In the genomic region with DNA sequence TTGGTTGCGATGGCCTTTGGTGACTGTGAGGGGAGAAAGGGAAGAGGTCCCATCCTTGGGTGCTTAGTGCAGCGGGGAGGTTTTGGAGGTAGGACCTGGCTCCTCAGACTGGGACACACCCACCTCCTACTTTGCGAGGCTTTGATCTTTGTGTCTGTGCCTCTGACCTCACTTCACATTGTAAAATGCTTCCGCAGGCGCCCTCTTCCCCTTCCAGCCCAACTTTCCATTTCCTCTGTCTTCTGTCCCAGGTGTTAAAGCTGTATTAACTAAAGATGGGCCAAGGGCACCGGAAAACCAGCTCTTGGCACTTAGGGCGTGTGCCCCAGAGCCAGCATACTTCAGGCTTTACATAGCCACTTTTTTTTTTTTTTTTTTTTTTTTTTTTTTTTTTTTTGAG, we compare ENCODE assay signal across 10 mouse cellular contexts.
DNase-seq lines count a peak whose midpoint lies in the region; ATAC-seq and TF ChIP-seq lines count a peak whose summit lies in the region.
"Had no signal": no experiment of that assay in that cellular context is flagged by ENCODE, and none has a peak within 500 bp of the region (broad histone marks: within the 10 kb centered on the region; RNA-seq: fewer than 3 reads in every experiment).

No protein-coding gene starts in this region.

- H3K9me3 ChIP-seq in CH12.LX (replicated peaks; ENCODE audit: low read length): no peaks in the 10 kb centered on the region
- H3K9me3 ChIP-seq in embryonic facial prominence, embryonic 10.5 days: no peaks in the 10 kb centered on the region

- ATAC-seq in inflammation-experienced regulatory T-cells, adult 6 months: peak; percentile 96

- H3K27ac ChIP-seq in CH12.LX (ENCODE audit: insufficient read depth, low read depth): no peak overlapping the region
- H3K27ac ChIP-seq in embryonic facial prominence, embryonic 10.5 days (replicated peaks): no peak overlapping the region

- in situ Hi-C loops in CH12.LX (cut with MboI; ENCODE audit: low pct_ligation_motif_present, low pct_unique_long_range_greater_than_20kb, low sequenced_read_pairs): no loop called here

- dilution Hi-C loops in CH12.LX (cut with MboI; ENCODE audit: extremely low pct_ligation_motif_present, extremely low pct_unique_long_range_greater_than_20kb, low sequenced_read_pairs): no loop called here

- peaks cover 4 to 6% of the 10 kb centered on the region in 2 experiments; a peak in 3 of 4 replicates for H3K4me1 ChIP-seq in CH12.LX (ENCODE audit: control insufficient read depth in 1 of 2, insufficient read depth in 2 of 2)
- H3K4me1 ChIP-seq in embryonic facial prominence, embryonic 10.5 days: peaks cover 36% of the 10 kb centered on the region

- TF ChIP-seq EP300 in CH12.LX (IDR thresholded peaks at IDR 0.05; ENCODE audit: low read length): no peak

- no peak overlapping the region for H3K4me3 ChIP-seq in CH12.LX (replicated peaks in 1 of 3; ENCODE audit: low read depth in 2 of 3, low read length in 2 of 3, poor library complexity in 1 of 3)
- H3K4me3 ChIP-seq in embryonic facial prominence, embryonic 10.5 days: no peak overlapping the region

- no peak for TF ChIP-seq CTCF in CH12.LX (conservative IDR thresholded peaks at IDR 0.05 in 1 of 2, IDR thresholded peaks at IDR 0.05 in 1 of 2; ENCODE audit: low read depth in 2 of 2, low read length in 2 of 2)

- H3K4me2 ChIP-seq in CH12.LX (ENCODE audit: insufficient read depth, low read depth, poor library complexity, severe bottlenecking): peak overlapping the region; percentile 17

- H3K79me2 ChIP-seq in CH12.LX (replicated peaks; ENCODE audit: control insufficient read depth, extremely low read depth, insufficient read depth, poor library complexity, severe bottlenecking): no peaks in the 10 kb centered on the region

- no peak overlapping the region for H3K9ac ChIP-seq in CH12.LX (ENCODE audit: insufficient read depth, low read depth)

- WGBS in embryonic facial prominence, embryonic 10.5 days: 54% methylated on average over 7 of the region's 7 CpGs

- H3K36me3 ChIP-seq in CH12.LX (replicated peaks in 1 of 2; ENCODE audit: control insufficient read depth in 1 of 2, insufficient read depth in 1 of 2, low read length in 1 of 2): no peaks in the 10 kb centered on the region
- H3K36me3 ChIP-seq in embryonic facial prominence, embryonic 10.5 days (replicated peaks): no peaks in the 10 kb centered on the region

- DNase-seq in CD4-positive helper T cell, adult 2 months (ENCODE audit: low read depth, low spot score): peak; percentile 87
- DNase-seq in CH12.LX (ENCODE audit: extremely low read depth): no peak
- DNase-seq in naive thymus-derived CD4-positive, alpha-beta T cell, adult 2 months (ENCODE audit: low read depth): peak; percentile 89
- DNase-seq in left cerebral cortex, adult 11 months (ENCODE audit: low spot score): no peak
- DNase-seq in embryonic facial prominence, embryonic 10.5 days (ENCODE audit: low spot score): no peak
- no peak for DNase-seq in layer of hippocampus, adult 18-20 months (ENCODE audit: low spot score in 2 of 2)
- DNase-seq: adrenal gland, adult 8-10 months; heart, postnatal 4 days; kidney, adult 11 months had no signal

- no peak for TF ChIP-seq RAD21 in CH12.LX (IDR thresholded peaks at IDR 0.05; ENCODE audit: low read depth, low read length)

- no peaks in the 10 kb centered on the region for H3K27me3 ChIP-seq in CH12.LX (replicated peaks)
- H3K27me3 ChIP-seq in embryonic facial prominence, embryonic 10.5 days (replicated peaks; ENCODE audit: low read depth, poor library complexity, severe bottlenecking): no peaks in the 10 kb centered on the region

- no peak for TF ChIP-seq POLR2A in CH12.LX (IDR thresholded peaks at IDR 0.05; ENCODE audit: low read depth, low read length)

TF ChIP-seq in CH12.LX, 34 proteins besides CTCF, POLR2A, EP300 and RAD21:
- TF ChIP-seq ZNF384 (IDR thresholded peaks at IDR 0.05; ENCODE audit: low read depth, low read length) (peak; percentile 91), HCFC1 (IDR thresholded peaks at IDR 0.05; ENCODE audit: low read depth, low read length) (no peak), BHLHE40 (IDR thresholded peaks at IDR 0.05; ENCODE audit: low read depth, low read length) (no peak)

Comparison
In these comparisons a context has a peak if more than half of its experiments do, and no peak if none do; other contexts are left out.
1. DNase-seq: peak in CD4-positive helper T cell, adult 2 months (single experiment) and naive thymus-derived CD4-positive, alpha-beta T cell, adult 2 months (single experiment); none in CH12.LX (single experiment), left cerebral cortex, adult 11 months (single experiment), embryonic facial prominence, embryonic 10.5 days (single experiment) and layer of hippocampus, adult 18-20 months (0 of 2).